Mouse (Mus musculus) MEL (cell line): Measurements from ENCODE around the gene Myl6.

Source experiments
- CTCF ChIP-seq, 3 experiments: IDR thresholded peaks in 2 of 3; conservative IDR thresholded peaks in 1 of 3; 2 replicates each; pipeline ENCODE4 v1.5.1; 2011 to 2012; ENCODE audit warnings: low read length in 3 of 3, low read depth in 2 of 3, mild to moderate bottlenecking in 2 of 3, improper control_type of control experiment in 1 of 3, inconsistent platforms in 1 of 3, mixed read lengths in 1 of 3, moderate library complexity in 1 of 3; ENCODE audit not compliant: control insufficient read depth in 1 of 3, insufficient read depth in 1 of 3, poor library complexity in 1 of 3, severe bottlenecking in 1 of 3
- ELF1 ChIP-seq: IDR thresholded peaks from 2 replicates; pipeline ENCODE4 v1.6.1; 2014; ENCODE audit warnings: low read depth, mild to moderate bottlenecking, inconsistent platforms, low read length, improper control_type of control experiment, moderate library complexity
- EP300 ChIP-seq, 2 experiments: IDR thresholded peaks; 2 replicates each; pipeline ENCODE4 v1.6.1; 2011; ENCODE audit warnings: improper control_type of control experiment in 2 of 2, low read length in 2 of 2, low read depth in 1 of 2, mild to moderate bottlenecking in 1 of 2
- GABPA ChIP-seq: IDR thresholded peaks from 2 replicates; pipeline ENCODE4 v1.6.1; 2012; ENCODE audit warnings: low read depth, mild to moderate bottlenecking, inconsistent platforms, low read length, improper control_type of control experiment, moderate library complexity
- MAX ChIP-seq: IDR thresholded peaks from 2 replicates; pipeline ENCODE4 v1.6.1; 2011; ENCODE audit warnings: low read length, improper control_type of control experiment
- POLR2A ChIP-seq, 2 experiments: IDR thresholded peaks; 2 replicates each; pipeline ENCODE4 v1.6.1; 2011 to 2012; ENCODE audit warnings: low read length in 2 of 2, mild to moderate bottlenecking in 2 of 2, control low read depth in 1 of 2, improper control_type of control experiment in 1 of 2, low read depth in 1 of 2, moderate library complexity in 1 of 2; ENCODE audit not compliant: control insufficient read depth in 1 of 2, insufficient read depth in 1 of 2, poor library complexity in 1 of 2
- POLR2AphosphoS2 ChIP-seq: IDR thresholded peaks from 2 replicates; pipeline ENCODE4 v1.6.1; 2011; ENCODE audit warnings: low read length, improper control_type of control experiment
- RCOR1 ChIP-seq: IDR thresholded peaks from 2 replicates; pipeline ENCODE4 v1.6.1; 2012; ENCODE audit warnings: low read depth, mild to moderate bottlenecking, inconsistent platforms, low read length, improper control_type of control experiment
- SMC3 ChIP-seq: IDR thresholded peaks from 2 replicates; pipeline ENCODE4 v1.6.1; 2011; ENCODE audit warnings: low read depth, low read length, improper control_type of control experiment
- USF1 ChIP-seq: IDR thresholded peaks from 2 replicates; pipeline ENCODE4 v1.6.1; 2014; ENCODE audit warnings: low read depth, mild to moderate bottlenecking, inconsistent platforms, low read length, improper control_type of control experiment, moderate library complexity
- USF2 ChIP-seq, 2 experiments: IDR thresholded peaks; 2 replicates each; pipeline ENCODE4 v1.6.1; 2011 to 2012; ENCODE audit warnings: improper control_type of control experiment in 2 of 2, low read length in 2 of 2, borderline replicate concordance in 1 of 2, inconsistent platforms in 1 of 2, low read depth in 1 of 2, mild to moderate bottlenecking in 1 of 2; ENCODE audit not compliant: insufficient read depth in 1 of 2

- TF ChIP-seq CTCF (IDR thresholded peaks at IDR 0.05 in 2 of 3, conservative IDR thresholded peaks at IDR 0.05 in 1 of 3; ENCODE audit: control insufficient read depth in 1 of 3, insufficient read depth in 1 of 3, low read depth in 2 of 3, low read length in 3 of 3, poor library complexity in 1 of 3, severe bottlenecking in 1 of 3) (no peak), MAX (no peak), ELF1 (no peak), EP300 (IDR thresholded peaks at IDR 0.05; ENCODE audit: low read depth in 1 of 2, low read length in 2 of 2) (no peak), USF2 (IDR thresholded peaks at IDR 0.05; ENCODE audit: borderline replicate concordance in 1 of 2, insufficient read depth in 1 of 2, low read depth in 1 of 2, low read length in 2 of 2) (no peak), USF1 (no peak), POLR2A (IDR thresholded peaks at IDR 0.05; ENCODE audit: control insufficient read depth in 1 of 2, insufficient read depth in 1 of 2, low read depth in 1 of 2, low read length in 2 of 2, poor library complexity in 1 of 2) (no peak), POLR2AphosphoS2 (no peak), SMC3 (no peak), RCOR1 (no peak), GABPA (no peak)
Observed at GRCm38 (mm10) chr10:128493319-128493694, 638 bp downstream of the Myl6 start.
